Mouse (Mus musculus) C2C12 (cell line): ENCODE measurements around the gene Glcci1.

Experiments
- CEBPB ChIP-seq: IDR thresholded peaks from one replicate; pipeline ENCODE4 v1.6.1; 2011; ENCODE audit warnings: low read depth, mild to moderate bottlenecking, control low read depth, moderate library complexity
- CTCF ChIP-seq: IDR thresholded peaks from one replicate; pipeline ENCODE4 v1.5.1; 2011; ENCODE audit not compliant: control insufficient read depth, insufficient read depth, insufficient read length
- MAX ChIP-seq: IDR thresholded peaks from one replicate; pipeline ENCODE4 v1.6.1; 2011; ENCODE audit warnings: mild to moderate bottlenecking, control low read depth
- MYOG ChIP-seq: IDR thresholded peaks from one replicate; pipeline ENCODE4 v1.6.1; 2011; ENCODE audit not compliant: control insufficient read depth, insufficient read length; ENCODE audit errors: extremely low read depth
- USF1 ChIP-seq: IDR thresholded peaks from one replicate; pipeline ENCODE4 v1.6.1; 2011; ENCODE audit warnings: low read depth, mild to moderate bottlenecking, control low read depth, moderate library complexity

GRCm38 (mm10) chr6:8545780-8546179 is 36.4 kb downstream of the Glcci1 start:
- TF ChIP-seq MYOG (no peak), CTCF (no peak), MAX (no peak), USF1 (no peak), CEBPB (no peak)
